Mouse (Mus musculus) hindbrain, postnatal 0 days (tissue): ENCODE data around the gene Mmp14. TPM values are rescaled to one million over a fixed set of nuclear protein-coding genes. Genes with fewer than 3 reads are reported as not detected.

Experiments
- ATAC-seq: fragments of 200-750 bp; cut with Nextera tagmentation; 2 replicates; pipeline ENCODE4 v1.8.0; 2017; ENCODE audit warnings: mild to moderate bottlenecking, moderate TSS enrichment, moderate library complexity
- DNase-seq: peaks from one replicate; pipeline ENCODE4 v3.0.0-alpha.2; 2015; ENCODE audit warnings: low spot score
- H3K27ac ChIP-seq: fragments of 300-500 bp; sonication (generic); 2 replicates; pipeline ENCODE4 v1.5.1; 2014; ENCODE audit warnings: mild to moderate bottlenecking
- H3K27me3 ChIP-seq: fragments of 300-500 bp; sonication (generic); 2 replicates; pipeline ENCODE4 v1.6.1; 2014; ENCODE audit warnings: low read length, mixed read lengths; ENCODE audit not compliant: insufficient read depth
- H3K36me3 ChIP-seq: fragments of 300-500 bp; sonication (generic); 2 replicates; pipeline ENCODE4 v1.6.1; 2014; ENCODE audit warnings: low read length, mixed read lengths; ENCODE audit not compliant: insufficient read depth
- H3K4me1 ChIP-seq: fragments of 300-500 bp; sonication (generic); 2 replicates; pipeline ENCODE4 v1.6.1; 2014; ENCODE audit warnings: antibody characterized with exemption, low read length, mixed read lengths; ENCODE audit not compliant: insufficient read depth
- H3K4me2 ChIP-seq: fragments of 300-500 bp; sonication (generic); 2 replicates; pipeline ENCODE4 v1.6.1; 2014; ENCODE audit warnings: low read depth, mild to moderate bottlenecking, low read length, moderate library complexity, mixed read lengths
- H3K4me3 ChIP-seq: fragments of 300-500 bp; sonication (generic); 2 replicates; pipeline ENCODE4 v1.5.1; 2014; ENCODE audit warnings: low read length
- H3K9ac ChIP-seq: fragments of 300-500 bp; sonication (generic); replicated peaks from 2 replicates; pipeline ENCODE4 v1.6.1; 2014; ENCODE audit warnings: mild to moderate bottlenecking, low read length, moderate library complexity, mixed read lengths
- H3K9me3 ChIP-seq: fragments of 300-500 bp; sonication (generic); 2 replicates; pipeline ENCODE4 v1.6.1; 2016; ENCODE audit warnings: low read length, mixed read lengths
- CTCF ChIP-seq: IDR thresholded peaks from 2 replicates; pipeline ENCODE4 v1.5.1; 2016; ENCODE audit warnings: antibody characterized with exemption, control low read depth, low read depth
- WGBS: fragments of 180-500 bp; shearing (Covaris S2); extraction: QIAGEN DNeasy Blood & Tissue Kit; methylation state at CpG from one replicate; pipeline ENCODE4 v1.1.7; 2014; 5-methylcytosine and 5-hydroxymethylcytosine counted together
- polyA plus RNA-seq: library from polyadenylated mRNA; unstranded; fragments of >200 nt; fragmentation: Nextera tagmentation; extraction: Ambion mirVana; gene quantifications from 2 replicates; pipeline ENCODE4 v1.2.1, GENCODE M21; 2015
- total RNA-seq: library from RNA; depleted of rRNA; stranded (reverse); fragments of >200 nt; gene quantifications from 2 replicates; pipeline ENCODE4 v1.2.3, GENCODE M21; 2014

Gene Mmp14
- total and polyA plus RNA-seq, 2 experiments from 2014 or later, result 47.2 to 53.3 TPM

GRCm38 (mm10) chr14:54412629-54413170 lies 18.7 kb upstream of the Mmp14 start:
- TF ChIP-seq CTCF, result peak; percentile 88
- WGBS, result 42% methylated on average over 2 of the region's 2 CpGs
- H3K27ac ChIP-seq, result no peak overlapping the region
- no peak overlapping the region for H3K4me2 ChIP-seq
- no peak overlapping the region for H3K4me3 ChIP-seq
- no peak overlapping the region for H3K9ac ChIP-seq
- no peak for ATAC-seq
- H3K27me3 ChIP-seq, result no peaks in the 10 kb centered on the region
- no peaks in the 10 kb centered on the region for H3K36me3 ChIP-seq
- no peaks in the 10 kb centered on the region for H3K4me1 ChIP-seq
- no peaks in the 10 kb centered on the region for H3K9me3 ChIP-seq
- peak; percentile 67 for DNase-seq

- DNase-seq (no peak), ATAC-seq (no peak)
These were observed 17.3 kb upstream of the Mmp14 start for GRCm38 (mm10) chr14:54413877-54414700.

GRCm38 (mm10) chr14:54415241-54416020 lies 16.0 kb upstream of the Mmp14 start:
- no peak overlapping the region for H3K27ac ChIP-seq

More at GRCm38 (mm10) chr14:54413877-54414700, 17.3 kb upstream of the Mmp14 start:
- Histone ChIP-seq H3K4me1 (no peaks in the 10 kb centered on the region), H3K9me3 (no peaks in the 10 kb centered on the region), H3K27me3 (no peaks in the 10 kb centered on the region), H3K4me2 (peak overlapping the region; percentile 34), H3K4me3 (no peak overlapping the region), H3K36me3 (no peaks in the 10 kb centered on the region), H3K27ac (no peak overlapping the region), H3K9ac (no peak overlapping the region; the same call in 1 of the 2 replicates)
- no peak for TF ChIP-seq CTCF
- WGBS, result 16% methylated on average over 18 of the region's 18 CpGs

GRCm38 (mm10) chr14:54416229-54416775 lies 15.1 kb upstream of the Mmp14 start:
- Histone ChIP-seq H3K9ac (no peak overlapping the region), H3K27ac (no peak overlapping the region), H3K4me1 (no peaks in the 10 kb centered on the region), H3K36me3 (no peaks in the 10 kb centered on the region), H3K9me3 (no peaks in the 10 kb centered on the region), H3K4me2 (no peak overlapping the region), H3K4me3 (no peak overlapping the region), H3K27me3 (no peaks in the 10 kb centered on the region)
- 48% methylated on average over 5 of the region's 5 CpGs for WGBS
- DNase-seq (no peak), ATAC-seq (no peak)
- TF ChIP-seq CTCF, result no peak

More at GRCm38 (mm10) chr14:54415241-54416020, 16.0 kb upstream of the Mmp14 start:
- no peak overlapping the region for H3K4me2 ChIP-seq
- no peak overlapping the region for H3K9ac ChIP-seq
- no peaks in the 10 kb centered on the region for H3K27me3 ChIP-seq
- no peak overlapping the region for H3K4me3 ChIP-seq
- TF ChIP-seq CTCF, result no peak
- ATAC-seq (no peak), DNase-seq (no peak)
- 18% methylated on average over 13 of the region's 13 CpGs for WGBS
- H3K4me1 ChIP-seq, result no peaks in the 10 kb centered on the region
- H3K36me3 ChIP-seq, result no peaks in the 10 kb centered on the region
- no peaks in the 10 kb centered on the region for H3K9me3 ChIP-seq

- 66% methylated on average over 4 of the region's 4 CpGs for WGBS
- no peaks in the 10 kb centered on the region for H3K27me3 ChIP-seq
- no peaks in the 10 kb centered on the region for H3K4me1 ChIP-seq
- no peak overlapping the region for H3K4me2 ChIP-seq
- H3K4me3 ChIP-seq, result no peak overlapping the region
- H3K9ac ChIP-seq, result no peak overlapping the region
- DNase-seq (no peak), ATAC-seq (no peak)
- H3K27ac ChIP-seq, result no peak overlapping the region
- H3K36me3 ChIP-seq, result no peaks in the 10 kb centered on the region
- no peak for TF ChIP-seq CTCF
- H3K9me3 ChIP-seq, result no peaks in the 10 kb centered on the region
These were observed 14.6 kb upstream of the Mmp14 start for GRCm38 (mm10) chr14:54416830-54417229.

- ATAC-seq (0 out of 2 replicates have a peak, but pooled peaks have one; percentile 21), DNase-seq (no peak)
- no peaks in the 10 kb centered on the region for H3K27me3 ChIP-seq
- H3K4me2 ChIP-seq, result peak within 1 kb of the TSS; percentile 3; the same call in 1 of the 2 replicates
- no peak within 1 kb of the TSS for H3K4me3 ChIP-seq
- H3K27ac ChIP-seq, result no peak within 1 kb of the TSS
- no peaks in the 10 kb centered on the region for H3K36me3 ChIP-seq
- 6% methylated on average over 19 of the region's 19 CpGs for WGBS
- H3K9me3 ChIP-seq, result no peaks in the 10 kb centered on the region
- H3K4me1 ChIP-seq, result no peaks in the 10 kb centered on the region
- TF ChIP-seq CTCF, result peak; percentile 39; the same call in 1 of the 2 replicates
- H3K9ac ChIP-seq, result no peak within 1 kb of the TSS
These were observed 13.8 kb upstream of the Mmp14 start, which contains the start of gene Slc7a7 for GRCm38 (mm10) chr14:54417623-54418081. Gene Slc7a7 (minus strand): TSS chr14:54417780.
